Mouse (Mus musculus) cerebellum, adult 8-10 months (tissue): ENCODE data around the gene Epb41l3.

ENCODE experiments used
- DNase-seq: peaks from one replicate; pipeline ENCODE4 v3.0.0; 2022

Gene Epb41l3

DNA sequence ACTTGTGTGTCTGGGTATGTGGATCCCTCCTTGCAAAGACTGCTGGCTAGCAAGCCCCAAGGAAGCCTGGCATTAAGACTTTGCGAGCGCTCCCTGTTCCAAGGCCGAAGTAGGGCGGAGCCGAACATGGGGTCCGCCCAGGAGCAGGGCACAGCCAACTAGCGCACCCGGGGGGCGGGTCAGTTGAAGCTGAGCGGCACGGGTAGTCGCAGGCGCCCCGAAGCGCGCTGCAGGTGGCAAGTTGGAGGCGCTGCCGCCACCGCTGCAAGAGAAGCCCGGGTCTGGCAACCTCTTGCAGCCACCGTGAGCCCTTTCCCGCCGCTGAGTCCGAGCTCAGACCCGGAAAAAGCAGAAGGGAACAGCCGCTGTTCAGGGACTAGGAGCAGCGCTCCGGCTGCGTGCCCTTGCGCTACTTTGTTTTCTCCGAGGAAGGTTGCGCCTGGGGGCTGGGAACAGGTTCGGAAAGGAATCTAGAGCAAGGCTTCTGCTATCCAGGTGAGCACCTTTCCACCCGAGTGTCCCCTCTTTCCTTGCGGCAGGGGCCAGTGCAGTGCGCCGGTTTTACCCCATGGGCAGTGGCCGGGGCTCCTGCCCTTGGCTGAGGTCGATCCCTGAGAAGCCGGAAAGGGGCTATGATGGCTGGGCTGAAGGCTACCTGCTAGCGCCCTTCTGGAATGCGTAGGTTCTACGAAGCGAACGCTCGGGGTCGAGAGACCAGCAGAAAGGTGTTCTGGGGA lies at the start of gene Epb41l3:
TSS of gene Epb41l3 (plus strand) at position 183 of the 737 bp plus-strand sequence.
- DNase-seq, result peak; percentile 90

- DNase-seq, result no peak
Observed at GRCm38 (mm10) chr17:69038760-69039675, 36.5 kb upstream of the Epb41l3 start.

DNA sequence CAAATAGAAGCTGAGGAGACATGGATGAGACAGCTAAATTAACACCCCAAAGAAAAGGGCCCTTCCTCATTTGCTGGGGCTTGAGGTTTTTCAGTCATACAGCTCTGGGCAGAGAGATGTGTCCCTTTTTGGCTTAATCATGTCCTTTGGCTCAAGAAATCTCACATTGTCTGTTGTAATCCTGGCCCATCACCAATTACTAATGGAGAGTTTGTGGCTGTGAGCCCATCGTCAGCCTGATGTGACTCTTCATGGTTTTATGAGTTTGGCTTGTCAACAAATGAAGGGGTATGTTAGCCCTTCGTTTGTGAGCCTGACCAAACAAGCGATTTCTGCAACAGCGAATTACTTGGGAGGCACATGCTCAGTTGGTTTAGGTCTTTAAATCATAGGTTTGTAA lies 34.0 kb upstream of the Epb41l3 start:
- no peak for DNase-seq

GRCm38 (mm10) chr17:69048826-69049225 lies 26.7 kb upstream of the Epb41l3 start:
- DNase-seq, result no peak

DNA sequence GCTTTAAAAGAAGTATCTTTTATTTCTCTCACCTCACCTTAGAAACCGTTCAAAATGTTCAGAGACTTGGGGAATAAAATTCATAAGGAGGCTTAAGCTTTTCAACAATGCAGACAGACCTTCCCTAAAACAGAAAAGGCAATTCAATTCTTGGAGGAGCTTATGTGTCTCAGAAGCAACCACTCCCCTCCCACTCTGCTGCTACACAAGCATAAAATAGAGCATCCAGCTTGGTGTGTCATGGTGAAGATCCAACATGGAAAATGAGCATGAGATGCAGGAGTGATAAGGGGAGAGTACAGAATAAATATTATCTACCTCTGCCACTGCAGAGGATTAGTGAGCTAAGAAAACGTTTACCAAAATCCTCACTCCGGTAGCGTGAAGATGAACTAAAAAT lies 21.5 kb upstream of the Epb41l3 start:
- DNase-seq, result no peak

GRCm38 (mm10) chr17:69059760-69060159 lies 15.7 kb upstream of the Epb41l3 start:
- DNase-seq, result no peak

DNA sequence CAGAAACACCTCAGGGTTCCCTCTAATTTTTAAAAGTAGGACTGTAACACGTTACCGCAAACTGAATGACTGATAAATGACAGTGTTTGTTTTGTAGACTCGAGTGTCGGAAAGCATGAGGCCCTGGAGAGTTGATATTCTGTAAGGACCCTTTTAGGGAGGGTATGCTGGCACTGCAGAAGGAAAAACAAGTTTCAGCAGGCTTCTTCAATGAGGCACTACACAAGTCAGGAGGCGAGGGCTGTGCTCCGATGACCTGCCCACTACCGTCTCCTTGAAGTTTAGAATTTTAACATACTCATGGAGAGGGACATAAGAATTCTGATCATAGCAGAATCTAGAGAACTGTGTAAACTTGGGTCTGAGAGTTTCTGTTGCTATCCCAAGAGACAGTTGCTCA lies 15.1 kb upstream of the Epb41l3 start:
- no peak for DNase-seq

- DNase-seq, result no peak
Observed at GRCm38 (mm10) chr17:69061883-69062745, 13.4 kb upstream of the Epb41l3 start.

- DNase-seq, result no peak
Observed at GRCm38 (mm10) chr17:69067937-69068739, 7.3 kb upstream of the Epb41l3 start.

GRCm38 (mm10) chr17:69074095-69074494 lies 1.4 kb upstream of the Epb41l3 start:
- no peak for DNase-seq

GRCm38 (mm10) chr17:69076238-69076625 lies 749 bp downstream of the Epb41l3 start:
- DNase-seq, result peak; percentile 87

GRCm38 (mm10) chr17:69076747-69077543 lies 1.5 kb downstream of the Epb41l3 start:
- peak; percentile 41 for DNase-seq

DNA sequence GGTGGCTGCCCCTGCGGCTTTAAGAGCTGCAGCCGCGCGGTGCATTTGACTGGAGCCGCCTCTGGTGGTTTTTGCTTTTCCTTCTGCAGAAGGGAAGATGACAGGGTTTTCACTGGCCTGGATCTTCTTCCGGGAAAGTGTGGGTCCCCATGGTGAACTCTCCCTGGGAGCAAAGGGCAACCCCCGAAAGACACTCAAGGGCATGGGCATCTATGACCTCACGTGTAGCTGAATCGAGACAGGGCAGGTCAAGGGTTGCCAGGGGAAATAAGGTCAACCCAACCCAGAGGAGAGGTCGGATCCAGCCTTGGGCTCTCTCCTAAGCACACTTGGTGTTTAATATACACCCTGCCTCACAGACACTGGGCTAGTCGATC lies 2.0 kb downstream of the Epb41l3 start:
- DNase-seq, result no peak

- no peak for DNase-seq
Observed at GRCm38 (mm10) chr17:69082316-69082715, 6.8 kb downstream of the Epb41l3 start.

- no peak for DNase-seq
Observed at GRCm38 (mm10) chr17:69091618-69092017, 16.1 kb downstream of the Epb41l3 start.

- no peak for DNase-seq
Observed at GRCm38 (mm10) chr17:69097068-69097467, 21.6 kb downstream of the Epb41l3 start.

DNA sequence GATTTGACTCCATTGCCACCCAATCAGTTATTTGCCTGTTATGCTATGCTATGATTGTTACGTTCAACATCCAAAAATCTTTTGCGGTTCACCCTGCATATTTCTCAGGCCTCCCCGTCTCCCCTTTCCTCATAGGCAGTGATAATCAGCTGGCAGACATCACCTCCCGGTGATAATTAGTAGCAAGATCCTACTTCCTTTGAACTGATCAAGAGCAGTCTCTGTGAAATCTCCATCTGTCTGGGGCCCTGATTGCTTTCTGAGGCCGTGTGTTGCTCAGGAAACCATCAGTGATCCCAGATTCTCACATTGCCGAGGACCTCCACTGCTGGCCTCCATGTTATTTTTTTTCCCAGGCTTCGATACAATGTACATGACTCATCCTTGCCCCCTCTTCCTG lies 22.5 kb downstream of the Epb41l3 start:
- DNase-seq, result peak; percentile 33

GRCm38 (mm10) chr17:69103326-69103725 lies 27.8 kb downstream of the Epb41l3 start:
- no peak for DNase-seq

DNA sequence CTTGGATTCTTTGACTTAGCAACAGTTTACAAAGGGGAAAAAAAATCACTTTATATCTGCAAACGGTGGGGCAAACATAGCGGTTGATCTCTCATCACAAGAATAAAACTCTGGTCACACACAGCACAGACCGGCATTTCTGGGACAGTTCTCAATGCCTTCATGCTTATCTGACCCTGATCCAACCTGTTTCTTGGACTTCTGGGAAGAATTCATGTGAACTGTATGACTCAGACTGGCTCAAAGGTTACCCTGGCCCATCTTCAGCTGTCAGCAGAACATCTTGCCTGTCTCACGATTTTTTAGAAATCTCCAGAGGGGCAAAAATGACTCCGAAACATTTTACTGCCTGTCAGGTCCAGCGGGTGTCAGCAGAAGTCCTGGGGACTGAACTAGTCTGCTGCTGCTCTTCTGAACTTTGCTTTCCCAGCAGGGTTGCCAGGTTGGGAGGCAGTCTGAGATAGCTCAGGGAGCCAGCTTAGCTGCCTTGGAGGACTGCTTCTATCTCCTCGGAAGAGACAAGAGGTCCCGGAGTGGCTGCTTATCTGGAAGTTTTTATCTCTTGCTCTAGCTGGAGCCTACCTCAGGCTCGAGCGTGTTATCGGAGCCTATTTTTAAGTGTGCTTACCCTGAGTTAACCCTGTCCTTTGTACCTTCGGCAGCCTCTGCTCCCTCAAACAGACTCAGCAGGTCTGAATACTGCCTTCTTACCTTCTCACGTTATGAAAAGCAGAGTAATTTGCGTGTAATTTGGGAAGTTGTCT lies 29.7 kb downstream of the Epb41l3 start:
- DNase-seq, result no peak

GRCm38 (mm10) chr17:69105799-69106401 lies 30.4 kb downstream of the Epb41l3 start:
- DNase-seq, result peak; percentile 69
